Mouse (Mus musculus) embryonic facial prominence, embryonic 12.5 days (tissue): Measurements from ENCODE around the gene Dab1. TPM values are rescaled to one million over a fixed set of nuclear protein-coding genes. Genes with fewer than 3 reads are reported as not detected.

Experiments used
- ATAC-seq: fragments of 200-750 bp; cut with Nextera tagmentation; 2 replicates; pipeline ENCODE4 v1.8.0; 2017; ENCODE audit not compliant: insufficient number of reproducible peaks, insufficient read depth, low FRiP score, low TSS enrichment
- H3K27ac ChIP-seq: fragments of 300-500 bp; sonication (generic); 2 replicates; pipeline ENCODE4 v1.5.1; 2016; ENCODE audit warnings: mild to moderate bottlenecking
- H3K27me3 ChIP-seq: fragments of 300-500 bp; sonication (generic); 2 replicates; pipeline ENCODE4 v1.6.1; 2016; ENCODE audit warnings: mild to moderate bottlenecking, moderate library complexity
- H3K36me3 ChIP-seq: fragments of 300-500 bp; sonication (generic); 2 replicates; pipeline ENCODE4 v1.6.1; 2016; ENCODE audit warnings: mild to moderate bottlenecking
- H3K4me1 ChIP-seq: fragments of 300-500 bp; sonication (generic); 2 replicates; pipeline ENCODE4 v1.6.1; 2016
- H3K4me2 ChIP-seq: fragments of 300-500 bp; sonication (generic); replicated peaks from 2 replicates; pipeline ENCODE4 v1.6.1; 2016; ENCODE audit warnings: mild to moderate bottlenecking, moderate library complexity
- H3K4me3 ChIP-seq: fragments of 300-500 bp; sonication (generic); 2 replicates; pipeline ENCODE4 v1.5.1; 2016; ENCODE audit warnings: mild to moderate bottlenecking
- H3K9ac ChIP-seq: fragments of 300-500 bp; sonication (generic); 2 replicates; pipeline ENCODE4 v1.6.1; 2016; ENCODE audit warnings: mild to moderate bottlenecking, moderate library complexity
- H3K9me3 ChIP-seq: fragments of 300-500 bp; sonication (generic); 2 replicates; pipeline ENCODE4 v1.6.1; 2016; ENCODE audit warnings: mild to moderate bottlenecking, moderate library complexity
- WGBS: fragments of 180-500 bp; shearing (Covaris S2); methylation state at CpG from one replicate; pipeline ENCODE4 v1.1.7; 2016; 5-methylcytosine and 5-hydroxymethylcytosine counted together
- polyA plus RNA-seq: library from polyadenylated mRNA; unstranded; fragments of >200 nt; fragmentation: Nextera tagmentation; extraction: Ambion mirVana; gene quantifications from 2 replicates; pipeline ENCODE4 v1.2.1, GENCODE M21; 2016

Gene Dab1
- polyA plus RNA-seq, 1 experiment from 2014 or later, result 23.7 TPM

- no peak overlapping the region for H3K9ac ChIP-seq
Observed at GRCm38 (mm10) chr4:104008406-104008805, 389.2 kb downstream of the Dab1 start.

GRCm38 (mm10) chr4:104011683-104012082 lies 392.5 kb downstream of the Dab1 start:
- Histone ChIP-seq H3K4me3 (no peak overlapping the region), H3K27ac (no peak overlapping the region), H3K4me1 (no peaks in the 10 kb centered on the region), H3K9me3 (no peaks in the 10 kb centered on the region), H3K4me2 (no peak overlapping the region), H3K27me3 (no peaks in the 10 kb centered on the region), H3K36me3 (no peaks in the 10 kb centered on the region), H3K9ac (no peak overlapping the region)
- WGBS, result 56% methylated on average over 4 of the region's 4 CpGs
- ATAC-seq, result no peak

More at GRCm38 (mm10) chr4:104008406-104008805, 389.2 kb downstream of the Dab1 start:
- Histone ChIP-seq H3K4me2 (no peak overlapping the region), H3K4me1 (no peaks in the 10 kb centered on the region), H3K9me3 (no peaks in the 10 kb centered on the region), H3K4me3 (no peak overlapping the region), H3K27ac (no peak overlapping the region), H3K36me3 (no peaks in the 10 kb centered on the region), H3K27me3 (no peaks in the 10 kb centered on the region)
- no peak for ATAC-seq
- WGBS, result 70% methylated on average over 5 of the region's 5 CpGs

GRCm38 (mm10) chr4:104012150-104012549 lies 393.0 kb downstream of the Dab1 start:
- Histone ChIP-seq H3K9ac (no peak overlapping the region), H3K4me2 (no peak overlapping the region), H3K27ac (no peak overlapping the region), H3K9me3 (no peaks in the 10 kb centered on the region), H3K36me3 (no peaks in the 10 kb centered on the region), H3K4me1 (no peaks in the 10 kb centered on the region), H3K4me3 (no peak overlapping the region), H3K27me3 (no peaks in the 10 kb centered on the region)
- no peak for ATAC-seq
- WGBS, result 72% methylated on average over 4 of the region's 4 CpGs

- Histone ChIP-seq H3K4me3 (no peak overlapping the region), H3K9me3 (no peaks in the 10 kb centered on the region), H3K36me3 (no peaks in the 10 kb centered on the region), H3K27ac (no peak overlapping the region), H3K9ac (no peak overlapping the region), H3K4me2 (no peak overlapping the region), H3K4me1 (no peaks in the 10 kb centered on the region), H3K27me3 (no peaks in the 10 kb centered on the region)
- WGBS, result 79% methylated on average over 2 of the region's 2 CpGs
- no peak for ATAC-seq
Observed at GRCm38 (mm10) chr4:104025117-104025694, 406.0 kb downstream of the Dab1 start.

- Histone ChIP-seq H3K36me3 (no peaks in the 10 kb centered on the region), H3K4me2 (no peak overlapping the region), H3K4me3 (no peak overlapping the region), H3K9ac (no peak overlapping the region), H3K9me3 (no peaks in the 10 kb centered on the region), H3K4me1 (no peaks in the 10 kb centered on the region), H3K27me3 (no peaks in the 10 kb centered on the region), H3K27ac (no peak overlapping the region)
- ATAC-seq, result no peak
- 30% methylated on average over 2 of the region's 2 CpGs for WGBS
Observed at GRCm38 (mm10) chr4:104026834-104027233, 407.7 kb downstream of the Dab1 start.

GRCm38 (mm10) chr4:104027239-104027638 lies 408.1 kb downstream of the Dab1 start:
- no peaks in the 10 kb centered on the region for H3K27me3 ChIP-seq
- H3K9ac ChIP-seq, result no peak overlapping the region
- no peaks in the 10 kb centered on the region for H3K4me1 ChIP-seq
- no peaks in the 10 kb centered on the region for H3K9me3 ChIP-seq
- no peak overlapping the region for H3K4me3 ChIP-seq
- H3K36me3 ChIP-seq, result no peaks in the 10 kb centered on the region
- no peak for ATAC-seq
- H3K4me2 ChIP-seq, result no peak overlapping the region
- H3K27ac ChIP-seq, result no peak overlapping the region
- 76% methylated on average over 1 of the region's 1 CpGs for WGBS

- no peak for ATAC-seq
- Histone ChIP-seq H3K36me3 (no peaks in the 10 kb centered on the region), H3K4me1 (no peaks in the 10 kb centered on the region), H3K4me2 (no peak overlapping the region), H3K9ac (no peak overlapping the region), H3K27me3 (no peaks in the 10 kb centered on the region), H3K27ac (no peak overlapping the region), H3K9me3 (no peaks in the 10 kb centered on the region), H3K4me3 (no peak overlapping the region)
Observed at GRCm38 (mm10) chr4:104036091-104036490, 416.9 kb downstream of the Dab1 start.

GRCm38 (mm10) chr4:104039588-104039987 lies 420.4 kb downstream of the Dab1 start:
- Histone ChIP-seq H3K27ac (no peak overlapping the region), H3K27me3 (no peaks in the 10 kb centered on the region), H3K9me3 (no peaks in the 10 kb centered on the region), H3K4me1 (peaks cover 2% of the 10 kb centered on the region; the same call in 1 of the 2 replicates), H3K4me3 (no peak overlapping the region), H3K4me2 (no peak overlapping the region), H3K36me3 (no peaks in the 10 kb centered on the region), H3K9ac (no peak overlapping the region)
- WGBS, result 45% methylated on average over 4 of the region's 4 CpGs
- no peak for ATAC-seq

- H3K36me3 ChIP-seq, result no peaks in the 10 kb centered on the region
- no peak overlapping the region for H3K9ac ChIP-seq
- no peak for ATAC-seq
- peaks cover 4% of the 10 kb centered on the region; the same call in 1 of the 2 replicates for H3K4me1 ChIP-seq
- H3K27me3 ChIP-seq, result no peaks in the 10 kb centered on the region
- 88% methylated on average over 2 of the region's 2 CpGs for WGBS
- H3K4me3 ChIP-seq, result no peak overlapping the region
- no peak overlapping the region for H3K27ac ChIP-seq
- no peaks in the 10 kb centered on the region for H3K9me3 ChIP-seq
- no peak overlapping the region for H3K4me2 ChIP-seq
Observed at GRCm38 (mm10) chr4:104043441-104043840, 424.3 kb downstream of the Dab1 start.

GRCm38 (mm10) chr4:104044634-104045033 lies 425.5 kb downstream of the Dab1 start:
- Histone ChIP-seq H3K27me3 (no peaks in the 10 kb centered on the region), H3K9ac (no peak overlapping the region), H3K4me1 (peaks cover 4% of the 10 kb centered on the region; the same call in 1 of the 2 replicates), H3K36me3 (no peaks in the 10 kb centered on the region), H3K4me2 (no peak overlapping the region), H3K27ac (no peak overlapping the region), H3K9me3 (no peaks in the 10 kb centered on the region), H3K4me3 (no peak overlapping the region)
- whole genome bisulfite sequencing, result 33% methylated on average over 3 of the region's 3 CpGs
- ATAC-seq, result no peak

- Histone ChIP-seq H3K4me2 (no peak overlapping the region), H3K27ac (no peak overlapping the region), H3K27me3 (no peaks in the 10 kb centered on the region), H3K4me1 (peaks cover 4% of the 10 kb centered on the region; the same call in 1 of the 2 replicates), H3K36me3 (no peaks in the 10 kb centered on the region), H3K9ac (no peak overlapping the region), H3K4me3 (no peak overlapping the region), H3K9me3 (no peaks in the 10 kb centered on the region)
- WGBS, result 63% methylated on average over 7 of the region's 7 CpGs
- no peak for ATAC-seq
Observed at GRCm38 (mm10) chr4:104047966-104048804, 429.0 kb downstream of the Dab1 start.

GRCm38 (mm10) chr4:104057116-104057515 lies 438.0 kb downstream of the Dab1 start:
- Histone ChIP-seq H3K4me3 (no peak overlapping the region), H3K4me2 (no peak overlapping the region), H3K36me3 (no peaks in the 10 kb centered on the region), H3K4me1 (no peaks in the 10 kb centered on the region), H3K27me3 (no peaks in the 10 kb centered on the region), H3K27ac (no peak overlapping the region), H3K9me3 (no peaks in the 10 kb centered on the region), H3K9ac (no peak overlapping the region)
- no peak for ATAC-seq
